Mouse (Mus musculus): ENCODE results near the gene Simc1. TPM values are rescaled to one million over a fixed set of nuclear protein-coding genes. Genes with fewer than 3 reads are reported as not detected.

Gene Simc1
- polyA plus RNA-seq, 1 experiment from 2014 or later, result 20.6 TPM

GRCm38 (mm10) chr13:54596107-54596690 lies 92.6 kb downstream of the Simc1 start:
- Histone ChIP-seq H3K9me3 (replicated peaks) (no peaks in the 10 kb centered on the region), H3K27me3 (ENCODE audit: low read depth, poor library complexity, severe bottlenecking) (no peaks in the 10 kb centered on the region), H3K36me3 (peaks cover 35% of the 10 kb centered on the region), H3K4me3 (no peak overlapping the region), H3K27ac (no peak overlapping the region), H3K4me1 (peaks cover 14% of the 10 kb centered on the region)
- no peak for DNase-seq (ENCODE audit: low spot score)
- 85% methylated on average over 8 of the region's 8 CpGs for WGBS

- no peaks in the 10 kb centered on the region for H3K9me3 ChIP-seq (replicated peaks)
- no peak overlapping the region for H3K4me3 ChIP-seq
- DNase-seq (ENCODE audit: low spot score), result no peak
- H3K36me3 ChIP-seq, result peaks cover 33% of the 10 kb centered on the region
- no peak overlapping the region for H3K27ac ChIP-seq
- H3K4me1 ChIP-seq, result peaks cover 7% of the 10 kb centered on the region; the same call in 1 of the 2 replicates
- WGBS, result 76% methylated on average over 5 of the region's 5 CpGs
- no peaks in the 10 kb centered on the region for H3K27me3 ChIP-seq (ENCODE audit: low read depth, poor library complexity, severe bottlenecking)
Measured at GRCm38 (mm10) chr13:54596870-54597269, 93.3 kb downstream of the Simc1 start.

- DNase-seq (ENCODE audit: low spot score), result no peak
- H3K9me3 ChIP-seq (replicated peaks), result no peaks in the 10 kb centered on the region
- H3K27ac ChIP-seq, result no peak overlapping the region
- peaks cover 24% of the 10 kb centered on the region for H3K4me1 ChIP-seq
- H3K36me3 ChIP-seq, result peaks cover 23% of the 10 kb centered on the region
- H3K27me3 ChIP-seq (ENCODE audit: low read depth, poor library complexity, severe bottlenecking), result no peaks in the 10 kb centered on the region
- 86% methylated on average over 12 of the region's 12 CpGs for WGBS
- H3K4me3 ChIP-seq, result no peak overlapping the region
Measured at GRCm38 (mm10) chr13:54598622-54599143, 95.1 kb downstream of the Simc1 start.

Small RNA genes lying within 50 kb of the gene (microRNA-seq; reads per million reads assigned to microRNA genes)
- not detected for gene Gm24195

Other genes starting within 250 kb of the Simc1 start
- 2.5 and 3.5 TPM in 2 replicates for gene Cplx2, start 132.4 kb upstream of the Simc1 start, polyA plus RNA-seq (2016; fragmentation: Nextera tagmentation; extraction: Ambion mirVana)
- gene Thoc3, start 34.9 kb upstream of the Simc1 start, polyA plus RNA-seq (2016; fragmentation: Nextera tagmentation; extraction: Ambion mirVana), result 189 and 192 TPM in 2 replicates
- 198 TPM in 2 replicates for gene 4833439L19Rik, start 61.7 kb downstream of the Simc1 start, polyA plus RNA-seq (2016; fragmentation: Nextera tagmentation; extraction: Ambion mirVana)
- gene Arl10, start 71.2 kb downstream of the Simc1 start, polyA plus RNA-seq (2016; fragmentation: Nextera tagmentation; extraction: Ambion mirVana), result 28.8 and 31.5 TPM in 2 replicates
- 112 and 143 TPM in 2 replicates for gene Nop16, start 86.3 kb downstream of the Simc1 start, polyA plus RNA-seq (2016; fragmentation: Nextera tagmentation; extraction: Ambion mirVana)
- gene Higd2a, start 86.4 kb downstream of the Simc1 start, polyA plus RNA-seq (2016; fragmentation: Nextera tagmentation; extraction: Ambion mirVana), result 143 and 148 TPM in 2 replicates
- 8.5 and 12.3 TPM in 2 replicates for gene Cltb, start 107.6 kb downstream of the Simc1 start, polyA plus RNA-seq (2016; fragmentation: Nextera tagmentation; extraction: Ambion mirVana)
- 75.7 and 87.7 TPM in 2 replicates for gene Faf2, start 118.0 kb downstream of the Simc1 start, polyA plus RNA-seq (2016; fragmentation: Nextera tagmentation; extraction: Ambion mirVana)
- gene Rnf44, start 190.1 kb downstream of the Simc1 start, polyA plus RNA-seq (2016; fragmentation: Nextera tagmentation; extraction: Ambion mirVana), result 104 and 135 TPM in 2 replicates
- gene Cdhr2, start 197.7 kb downstream of the Simc1 start, polyA plus RNA-seq (2016; fragmentation: Nextera tagmentation; extraction: Ambion mirVana), result 0.04 TPM in 1 of 2 replicates, not detected in the other
- gene Gprin1, start 246.1 kb downstream of the Simc1 start, polyA plus RNA-seq (2016; fragmentation: Nextera tagmentation; extraction: Ambion mirVana), result 0.24 and 0.54 TPM in 2 replicates